Mouse (Mus musculus) neural tube, embryonic 11.5 days (tissue): ENCODE results near the gene Rhbdl1. TPM values are rescaled to one million over a fixed set of nuclear protein-coding genes. Genes with fewer than 3 reads are reported as not detected.

Experiments
- ATAC-seq: fragments of 200-750 bp; cut with Nextera tagmentation; 2 replicates; pipeline ENCODE4 v1.8.0; 2017; ENCODE audit warnings: moderate number of reproducible peaks, mild to moderate bottlenecking, moderate TSS enrichment, moderate library complexity; ENCODE audit not compliant: insufficient read depth, low FRiP score, low TSS enrichment
- DNase-seq: peaks from one replicate; pipeline ENCODE4 v3.0.0-alpha.2; 2015; ENCODE audit warnings: low spot score
- H3K27ac ChIP-seq: fragments of 300-500 bp; sonication (generic); 2 replicates; pipeline ENCODE4 v1.5.1; 2014; ENCODE audit warnings: low read depth, mild to moderate bottlenecking, low read length
- H3K27me3 ChIP-seq: fragments of 300-500 bp; sonication (generic); 2 replicates; pipeline ENCODE4 v1.6.1; 2014; ENCODE audit warnings: mild to moderate bottlenecking, low read length, mixed read lengths; ENCODE audit not compliant: control insufficient read depth, insufficient read depth
- H3K36me3 ChIP-seq: fragments of 300-500 bp; sonication (generic); 2 replicates; pipeline ENCODE4 v1.6.1; 2014; ENCODE audit warnings: mild to moderate bottlenecking, low read length, moderate library complexity, mixed read lengths; ENCODE audit not compliant: control insufficient read depth, insufficient read depth
- H3K4me1 ChIP-seq: fragments of 300-500 bp; sonication (generic); 2 replicates; pipeline ENCODE4 v1.6.1; 2014; ENCODE audit warnings: low read length, mixed read lengths; ENCODE audit not compliant: control insufficient read depth, insufficient read depth
- H3K4me2 ChIP-seq: fragments of 300-500 bp; sonication (generic); 2 replicates; pipeline ENCODE4 v1.6.1; 2014; ENCODE audit warnings: low read depth, mild to moderate bottlenecking, moderate library complexity
- H3K4me3 ChIP-seq: fragments of 300-500 bp; sonication (generic); 2 replicates; pipeline ENCODE4 v1.5.1; 2014; ENCODE audit warnings: low read depth, low read length
- H3K9ac ChIP-seq: fragments of 300-500 bp; sonication (generic); 2 replicates; pipeline ENCODE4 v1.6.1; 2014; ENCODE audit warnings: mild to moderate bottlenecking, low read length
- H3K9me3 ChIP-seq: fragments of 300-500 bp; sonication (generic); 2 replicates; pipeline ENCODE4 v1.6.1; 2016; ENCODE audit warnings: low read length; ENCODE audit not compliant: control insufficient read depth
- WGBS: fragments of 180-500 bp; shearing (Covaris S2); extraction: QIAGEN DNeasy Blood & Tissue Kit; methylation state at CpG from one replicate; pipeline ENCODE4 v1.1.7; 2014; 5-methylcytosine and 5-hydroxymethylcytosine counted together
- polyA plus RNA-seq: library from polyadenylated mRNA; unstranded; fragments of >200 nt; fragmentation: Nextera tagmentation; extraction: Ambion mirVana; gene quantifications from 2 replicates; pipeline ENCODE4 v1.2.1, GENCODE M21; 2014

Gene Rhbdl1
- polyA plus RNA-seq, 1 experiment from 2014 or later = 4.4 TPM

- Histone ChIP-seq H3K9me3 (no peaks in the 10 kb centered on the region), H3K27ac (peak within 1 kb of the TSS; percentile 76), H3K9ac (peak within 1 kb of the TSS; percentile 84), H3K27me3 (no peaks in the 10 kb centered on the region), H3K36me3 (no peaks in the 10 kb centered on the region; the same call in 1 of the 2 replicates), H3K4me3 (peak within 1 kb of the TSS; percentile 60), H3K4me1 (peaks cover 11% of the 10 kb centered on the region), H3K4me2 (peak within 1 kb of the TSS; percentile 88)
- DNase-seq (peak; percentile 95), ATAC-seq (peak; percentile 92)
- WGBS = 4% methylated on average over 65 of the region's 65 CpGs
Measured at GRCm38 (mm10) chr17:25860832-25861703, 24.0 kb upstream of the Rhbdl1 start, which contains the start of gene Wdr90. Gene Wdr90 (minus strand): TSS chr17:25861501.

GRCm38 (mm10) chr17:25860229-25860628 is 23.1 kb upstream of the Rhbdl1 start:
- Histone ChIP-seq H3K4me1 (peaks cover 11% of the 10 kb centered on the region), H3K4me3 (0 out of 2 replicates have a peak overlapping the region, but pooled peaks have one; percentile 60), H3K27me3 (no peaks in the 10 kb centered on the region), H3K9ac (peak overlapping the region; percentile 84), H3K36me3 (no peaks in the 10 kb centered on the region; the same call in 1 of the 2 replicates), H3K27ac (no peak overlapping the region), H3K4me2 (peak overlapping the region; percentile 88), H3K9me3 (no peaks in the 10 kb centered on the region)
- WGBS = 87% methylated on average over 6 of the region's 6 CpGs
- no peak for ATAC-seq
- no peak for DNase-seq

DNA sequence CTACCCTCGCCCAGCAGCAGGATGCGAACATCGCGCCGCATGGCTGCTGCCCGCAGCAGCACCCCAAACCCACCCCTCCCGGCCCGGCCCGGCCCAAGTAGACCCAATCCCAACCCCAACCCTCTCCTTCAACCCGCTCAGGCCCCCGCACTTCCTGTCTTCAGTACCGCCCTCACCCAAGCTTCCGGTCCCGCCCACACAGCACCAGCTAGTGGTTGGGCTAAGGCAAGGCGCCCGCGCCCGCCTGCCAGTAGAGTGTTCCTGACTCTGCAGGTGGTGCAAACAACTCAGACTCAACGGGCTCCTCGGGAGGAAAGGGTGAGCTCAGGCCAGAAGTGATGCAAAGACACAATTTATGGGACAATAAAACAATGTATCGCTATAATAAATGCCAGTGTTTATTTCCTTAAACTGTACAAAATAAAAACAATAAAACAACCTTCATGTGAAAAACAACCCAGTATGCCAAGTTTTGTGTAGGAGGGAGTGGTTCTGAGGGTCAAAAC is 7.4 kb upstream of the Rhbdl1 start, which contains the start of gene Rhot2:
TSS of gene Rhot2 (minus strand) at position 456 of the 506 bp plus-strand sequence.
- H3K9ac ChIP-seq = peak within 1 kb of the TSS; percentile 81
- ATAC-seq (peak; percentile 92), DNase-seq (peak; percentile 91)
- peak within 1 kb of the TSS; percentile 89 for H3K4me2 ChIP-seq
- peak within 1 kb of the TSS; percentile 93 for H3K4me3 ChIP-seq
- WGBS = 1% methylated on average over 18 of the region's 21 CpGs
- peaks cover 19% of the 10 kb centered on the region for H3K36me3 ChIP-seq
- no peaks in the 10 kb centered on the region for H3K9me3 ChIP-seq
- H3K4me1 ChIP-seq = peaks cover 8% of the 10 kb centered on the region; the same call in 1 of the 2 replicates
- no peaks in the 10 kb centered on the region for H3K27me3 ChIP-seq
- H3K27ac ChIP-seq = peak within 1 kb of the TSS; percentile 60

DNA sequence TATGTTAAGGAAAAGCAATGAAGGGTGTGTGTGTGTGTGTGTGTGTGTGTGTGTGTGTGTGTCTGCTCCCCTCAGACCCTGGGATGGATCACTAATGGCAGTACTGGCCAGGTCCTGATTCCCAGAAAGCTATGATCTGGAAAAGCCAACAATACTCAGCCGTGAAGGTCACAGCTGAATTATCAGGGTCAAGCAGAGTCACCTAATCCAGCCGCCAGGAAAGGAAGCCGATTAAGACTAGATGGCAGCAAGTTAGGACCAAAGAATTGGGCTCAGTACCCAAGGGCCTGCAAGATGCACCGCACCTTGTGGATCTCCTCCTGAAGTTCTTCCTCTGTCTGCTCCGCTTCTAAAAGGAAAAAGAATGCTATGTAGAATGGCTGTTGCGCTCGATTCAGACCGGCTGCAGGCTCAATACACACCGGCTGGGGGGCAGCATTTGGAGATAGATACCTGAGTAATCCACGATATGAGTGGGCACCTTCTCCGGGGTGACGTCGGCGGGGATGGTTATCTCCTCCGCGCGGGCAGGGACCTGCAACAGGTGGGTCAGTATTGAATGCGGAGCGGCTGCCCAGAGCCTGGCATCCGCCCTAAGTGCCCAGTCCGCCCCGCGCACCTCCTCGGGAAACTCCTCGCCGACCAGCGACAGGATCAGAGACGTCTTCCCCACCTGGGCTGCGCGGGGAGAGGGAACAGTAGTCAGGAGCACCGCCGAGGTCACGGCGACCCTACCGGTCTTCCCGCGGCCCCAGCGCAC is 6.7 kb upstream of the Rhbdl1 start:
- Histone ChIP-seq H3K4me3 (peak overlapping the region; percentile 93), H3K4me1 (peaks cover 8% of the 10 kb centered on the region; the same call in 1 of the 2 replicates), H3K27ac (peak overlapping the region; percentile 60), H3K27me3 (no peaks in the 10 kb centered on the region), H3K4me2 (peak overlapping the region; percentile 89), H3K36me3 (peaks cover 23% of the 10 kb centered on the region), H3K9ac (peak overlapping the region; percentile 81), H3K9me3 (no peaks in the 10 kb centered on the region)
- 4% methylated on average over 38 of the region's 38 CpGs for WGBS
- DNase-seq (no peak), ATAC-seq (peak; percentile 11; the same call in 1 of the 2 replicates)

- Histone ChIP-seq H3K36me3 (peaks cover 23% of the 10 kb centered on the region), H3K9me3 (no peaks in the 10 kb centered on the region), H3K4me2 (peak overlapping the region; percentile 89), H3K9ac (no peak overlapping the region; the same call in 1 of the 2 replicates), H3K4me3 (peak overlapping the region; percentile 93), H3K27me3 (no peaks in the 10 kb centered on the region), H3K4me1 (peaks cover 10% of the 10 kb centered on the region), H3K27ac (no peak overlapping the region)
- ATAC-seq (no peak), DNase-seq (no peak)
- WGBS = 94% methylated on average over 4 of the region's 4 CpGs
Measured at GRCm38 (mm10) chr17:25843122-25843521, 6.0 kb upstream of the Rhbdl1 start.

- H3K27ac ChIP-seq = no peak overlapping the region
- no peak overlapping the region for H3K4me3 ChIP-seq
- WGBS = 85% methylated on average over 3 of the region's 3 CpGs
- peaks cover 16% of the 10 kb centered on the region for H3K4me1 ChIP-seq
- H3K9me3 ChIP-seq = no peaks in the 10 kb centered on the region
- H3K36me3 ChIP-seq = peaks cover 23% of the 10 kb centered on the region
- no peak overlapping the region for H3K4me2 ChIP-seq
- ATAC-seq (no peak), DNase-seq (no peak)
- no peak overlapping the region for H3K9ac ChIP-seq
- H3K27me3 ChIP-seq = no peaks in the 10 kb centered on the region
Measured at GRCm38 (mm10) chr17:25842509-25842908, 5.4 kb upstream of the Rhbdl1 start.

GRCm38 (mm10) chr17:25841117-25841880 is 4.2 kb upstream of the Rhbdl1 start, which contains the start of gene Gm20683:
Gene Gm20683 (minus strand): TSS chr17:25841763.
- peaks cover 23% of the 10 kb centered on the region for H3K36me3 ChIP-seq
- peaks cover 28% of the 10 kb centered on the region for H3K4me1 ChIP-seq
- H3K9ac ChIP-seq = no peak within 1 kb of the TSS
- no peak within 1 kb of the TSS for H3K4me3 ChIP-seq
- no peaks in the 10 kb centered on the region for H3K9me3 ChIP-seq
- DNase-seq (no peak), ATAC-seq (no peak)
- H3K27me3 ChIP-seq = no peaks in the 10 kb centered on the region
- no peak within 1 kb of the TSS for H3K27ac ChIP-seq
- 93% methylated on average over 22 of the region's 22 CpGs for WGBS
- H3K4me2 ChIP-seq = no peak within 1 kb of the TSS

GRCm38 (mm10) chr17:25840519-25840918 is 3.4 kb upstream of the Rhbdl1 start:
- Histone ChIP-seq H3K4me2 (no peak overlapping the region), H3K4me3 (no peak overlapping the region), H3K4me1 (peaks cover 30% of the 10 kb centered on the region), H3K27ac (no peak overlapping the region), H3K36me3 (peaks cover 23% of the 10 kb centered on the region), H3K9ac (no peak overlapping the region), H3K9me3 (no peaks in the 10 kb centered on the region), H3K27me3 (no peaks in the 10 kb centered on the region)
- DNase-seq (no peak), ATAC-seq (no peak)
- 98% methylated on average over 6 of the region's 6 CpGs for WGBS
